Mouse (Mus musculus): ENCODE results near the gene Dnajb3. TPM values are rescaled to one million over a fixed set of nuclear protein-coding genes. Genes with fewer than 3 reads are reported as not detected.
A peak's percentile ranks its signal among the peaks of the same experiment; 100 is the strongest.

Dnajb3 gene
- polyA plus RNA-seq (2016; fragmentation: Nextera tagmentation; extraction: Ambion mirVana), result 10.7 and 11.1 TPM in 2 replicates

- DNase-seq (ENCODE audit: low spot score), result peak; percentile 88
- 0 out of 2 replicates have a peak, but pooled peaks cover 5% of the 10 kb centered on the region for H3K36me3 ChIP-seq
- H3K4me3 ChIP-seq, result peak within 1 kb of the TSS; percentile 54
- peaks cover 22% of the 10 kb centered on the region for H3K27me3 ChIP-seq (ENCODE audit: low read depth, poor library complexity, severe bottlenecking)
- 7% methylated on average over 62 of the region's 62 CpGs for WGBS
- peaks cover 11% of the 10 kb centered on the region for H3K4me1 ChIP-seq
- peak within 1 kb of the TSS; percentile 89 for H3K27ac ChIP-seq (replicated peaks)
- peaks cover 17% of the 10 kb centered on the region for H3K9me3 ChIP-seq (replicated peaks)
These were observed at the start of gene Dnajb3 for GRCm38 (mm10) chr1:88205294-88205922. Dnajb3 (minus strand) TSS chr1:88205782.

- Histone ChIP-seq H3K27ac (replicated peaks) (no peak overlapping the region), H3K9me3 (replicated peaks) (peaks cover 97% of the 10 kb centered on the region), H3K36me3 (peaks cover 7% of the 10 kb centered on the region), H3K4me1 (no peaks in the 10 kb centered on the region), H3K4me3 (no peak overlapping the region), H3K27me3 (ENCODE audit: low read depth, poor library complexity, severe bottlenecking) (no peaks in the 10 kb centered on the region)
- WGBS, result 90% methylated on average over 12 of the region's 12 CpGs
- no peak for DNase-seq (ENCODE audit: low spot score)
These were observed 49.3 kb upstream of the Dnajb3 start for GRCm38 (mm10) chr1:88254793-88255465.

GRCm38 (mm10) chr1:88253540-88253939, 48.0 kb upstream of the Dnajb3 start:
- peaks cover 98% of the 10 kb centered on the region for H3K9me3 ChIP-seq (replicated peaks)
- no peak for DNase-seq (ENCODE audit: low spot score)
- 76% methylated on average over 6 of the region's 6 CpGs for WGBS
- H3K4me3 ChIP-seq, result no peak overlapping the region
- H3K36me3 ChIP-seq, result no peaks in the 10 kb centered on the region
- H3K27ac ChIP-seq (replicated peaks), result no peak overlapping the region
- H3K27me3 ChIP-seq (ENCODE audit: low read depth, poor library complexity, severe bottlenecking), result no peaks in the 10 kb centered on the region
- no peaks in the 10 kb centered on the region for H3K4me1 ChIP-seq

GRCm38 (mm10) chr1:88253106-88253505, 47.5 kb upstream of the Dnajb3 start:
- Histone ChIP-seq H3K4me3 (no peak overlapping the region), H3K4me1 (no peaks in the 10 kb centered on the region), H3K36me3 (no peaks in the 10 kb centered on the region), H3K9me3 (replicated peaks) (peaks cover 98% of the 10 kb centered on the region), H3K27ac (replicated peaks) (no peak overlapping the region), H3K27me3 (ENCODE audit: low read depth, poor library complexity, severe bottlenecking) (no peaks in the 10 kb centered on the region)
- 75% methylated on average over 8 of the region's 8 CpGs for whole genome bisulfite sequencing
- DNase-seq (ENCODE audit: low spot score), result no peak

GRCm38 (mm10) chr1:88250023-88250422, 44.4 kb upstream of the Dnajb3 start:
- no peaks in the 10 kb centered on the region for H3K27me3 ChIP-seq (ENCODE audit: low read depth, poor library complexity, severe bottlenecking)
- H3K36me3 ChIP-seq, result no peaks in the 10 kb centered on the region
- peaks cover 98% of the 10 kb centered on the region for H3K9me3 ChIP-seq (replicated peaks)
- no peak overlapping the region for H3K4me3 ChIP-seq
- DNase-seq (ENCODE audit: low spot score), result no peak
- WGBS, result 82% methylated on average over 5 of the region's 5 CpGs
- no peak overlapping the region for H3K27ac ChIP-seq (replicated peaks)
- H3K4me1 ChIP-seq, result no peaks in the 10 kb centered on the region

- peaks cover 98% of the 10 kb centered on the region for H3K9me3 ChIP-seq (replicated peaks)
- H3K4me3 ChIP-seq, result no peak overlapping the region
- no peak for DNase-seq (ENCODE audit: low spot score)
- no peak overlapping the region for H3K27ac ChIP-seq (replicated peaks)
- H3K36me3 ChIP-seq, result no peaks in the 10 kb centered on the region
- H3K27me3 ChIP-seq (ENCODE audit: low read depth, poor library complexity, severe bottlenecking), result no peaks in the 10 kb centered on the region
- H3K4me1 ChIP-seq, result no peaks in the 10 kb centered on the region
- 82% methylated on average over 7 of the region's 7 CpGs for WGBS
These were observed 44.0 kb upstream of the Dnajb3 start for GRCm38 (mm10) chr1:88249596-88249995.

- Histone ChIP-seq H3K9me3 (replicated peaks) (peaks cover 98% of the 10 kb centered on the region), H3K4me3 (no peak overlapping the region), H3K36me3 (no peaks in the 10 kb centered on the region), H3K27ac (replicated peaks) (no peak overlapping the region), H3K27me3 (ENCODE audit: low read depth, poor library complexity, severe bottlenecking) (no peaks in the 10 kb centered on the region), H3K4me1 (no peaks in the 10 kb centered on the region)
- WGBS, result 78% methylated on average over 4 of the region's 4 CpGs
- no peak for DNase-seq (ENCODE audit: low spot score)
These were observed 43.1 kb upstream of the Dnajb3 start for GRCm38 (mm10) chr1:88248658-88249057.

- WGBS, result 60% methylated on average over 2 of the region's 2 CpGs
These were observed 42.1 kb upstream of the Dnajb3 start for GRCm38 (mm10) chr1:88247660-88248059.

GRCm38 (mm10) chr1:88246386-88246785, 40.8 kb upstream of the Dnajb3 start:
- H3K4me1 ChIP-seq, result no peaks in the 10 kb centered on the region
- H3K9me3 ChIP-seq (replicated peaks), result peaks cover 100% of the 10 kb centered on the region
- H3K27me3 ChIP-seq (ENCODE audit: low read depth, poor library complexity, severe bottlenecking), result no peaks in the 10 kb centered on the region
- no peak overlapping the region for H3K4me3 ChIP-seq
- H3K36me3 ChIP-seq, result no peaks in the 10 kb centered on the region
- WGBS, result 45% methylated on average over 6 of the region's 6 CpGs
- DNase-seq (ENCODE audit: low spot score), result no peak
- no peak overlapping the region for H3K27ac ChIP-seq (replicated peaks)

More at GRCm38 (mm10) chr1:88247660-88248059, 42.1 kb upstream of the Dnajb3 start:
- H3K9me3 ChIP-seq (replicated peaks), result peaks cover 98% of the 10 kb centered on the region
- no peaks in the 10 kb centered on the region for H3K36me3 ChIP-seq
- no peaks in the 10 kb centered on the region for H3K4me1 ChIP-seq
- no peaks in the 10 kb centered on the region for H3K27me3 ChIP-seq (ENCODE audit: low read depth, poor library complexity, severe bottlenecking)
- no peak overlapping the region for H3K27ac ChIP-seq (replicated peaks)
- DNase-seq (ENCODE audit: low spot score), result no peak
- no peak overlapping the region for H3K4me3 ChIP-seq

GRCm38 (mm10) chr1:88245881-88246280, 40.3 kb upstream of the Dnajb3 start:
- no peaks in the 10 kb centered on the region for H3K36me3 ChIP-seq
- no peaks in the 10 kb centered on the region for H3K27me3 ChIP-seq (ENCODE audit: low read depth, poor library complexity, severe bottlenecking)
- no peaks in the 10 kb centered on the region for H3K4me1 ChIP-seq
- no peak overlapping the region for H3K27ac ChIP-seq (replicated peaks)
- H3K4me3 ChIP-seq, result no peak overlapping the region
- H3K9me3 ChIP-seq (replicated peaks), result peaks cover 100% of the 10 kb centered on the region
- DNase-seq (ENCODE audit: low spot score), result no peak
- 80% methylated on average over 6 of the region's 6 CpGs for WGBS

GRCm38 (mm10) chr1:88243861-88244260, 38.3 kb upstream of the Dnajb3 start:
- Histone ChIP-seq H3K4me3 (no peak overlapping the region), H3K27me3 (ENCODE audit: low read depth, poor library complexity, severe bottlenecking) (no peaks in the 10 kb centered on the region), H3K36me3 (no peaks in the 10 kb centered on the region), H3K4me1 (no peaks in the 10 kb centered on the region), H3K27ac (replicated peaks) (no peak overlapping the region), H3K9me3 (replicated peaks) (peaks cover 100% of the 10 kb centered on the region)
- DNase-seq (ENCODE audit: low spot score), result no peak
- 69% methylated on average over 5 of the region's 5 CpGs for WGBS

GRCm38 (mm10) chr1:88240579-88240978, 35.0 kb upstream of the Dnajb3 start:
- H3K36me3 ChIP-seq, result no peaks in the 10 kb centered on the region
- peaks cover 98% of the 10 kb centered on the region for H3K9me3 ChIP-seq (replicated peaks)
- 77% methylated on average over 4 of the region's 4 CpGs for WGBS

GRCm38 (mm10) chr1:88240072-88240471, 34.5 kb upstream of the Dnajb3 start:
- DNase-seq (ENCODE audit: low spot score), result no peak
- Histone ChIP-seq H3K9me3 (replicated peaks) (peaks cover 98% of the 10 kb centered on the region), H3K36me3 (no peaks in the 10 kb centered on the region), H3K27me3 (ENCODE audit: low read depth, poor library complexity, severe bottlenecking) (no peaks in the 10 kb centered on the region), H3K4me1 (no peaks in the 10 kb centered on the region), H3K27ac (replicated peaks) (no peak overlapping the region), H3K4me3 (no peak overlapping the region)
- 77% methylated on average over 5 of the region's 5 CpGs for WGBS

More at GRCm38 (mm10) chr1:88240579-88240978, 35.0 kb upstream of the Dnajb3 start:
- DNase-seq (ENCODE audit: low spot score), result no peak
- no peaks in the 10 kb centered on the region for H3K4me1 ChIP-seq
- no peak overlapping the region for H3K4me3 ChIP-seq
- no peak overlapping the region for H3K27ac ChIP-seq (replicated peaks)
- no peaks in the 10 kb centered on the region for H3K27me3 ChIP-seq (ENCODE audit: low read depth, poor library complexity, severe bottlenecking)

Data from midbrain, embryonic 10.5 days (tissue).